Mouse (Mus musculus): ENCODE data around the gene Klhl10.
A peak's percentile ranks its signal among the peaks of the same experiment; 100 is the strongest.

The Klhl10 gene

DNA sequence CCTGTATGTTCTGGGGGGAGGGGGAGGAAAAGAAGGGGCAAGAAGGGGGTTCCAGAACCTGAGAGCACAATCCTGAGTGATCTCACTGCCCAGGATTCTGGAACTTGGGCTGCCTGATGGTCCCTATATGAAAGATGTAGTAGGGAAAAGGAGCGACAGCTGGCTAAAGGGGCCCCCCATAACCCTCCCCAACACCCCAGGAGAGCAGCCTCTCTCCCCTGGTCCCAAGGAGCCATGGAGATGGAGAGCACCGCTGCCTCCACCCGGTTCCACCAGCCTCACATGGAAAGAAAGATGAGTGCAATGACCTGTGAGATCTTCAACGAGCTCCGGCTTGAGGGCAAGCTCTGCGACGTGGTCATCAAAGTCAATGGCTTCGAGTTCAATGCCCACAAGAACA lies at the start of gene Klhl10, which contains the start of gene Nt5c3b:
Gene Klhl10 (plus strand): TSS at position 121 of the 400 bp plus-strand sequence.
Gene Nt5c3b (minus strand): TSS at position 12 of the 400 bp plus-strand sequence.
- no peak for DNase-seq (ENCODE audit: low spot score)

DNA sequence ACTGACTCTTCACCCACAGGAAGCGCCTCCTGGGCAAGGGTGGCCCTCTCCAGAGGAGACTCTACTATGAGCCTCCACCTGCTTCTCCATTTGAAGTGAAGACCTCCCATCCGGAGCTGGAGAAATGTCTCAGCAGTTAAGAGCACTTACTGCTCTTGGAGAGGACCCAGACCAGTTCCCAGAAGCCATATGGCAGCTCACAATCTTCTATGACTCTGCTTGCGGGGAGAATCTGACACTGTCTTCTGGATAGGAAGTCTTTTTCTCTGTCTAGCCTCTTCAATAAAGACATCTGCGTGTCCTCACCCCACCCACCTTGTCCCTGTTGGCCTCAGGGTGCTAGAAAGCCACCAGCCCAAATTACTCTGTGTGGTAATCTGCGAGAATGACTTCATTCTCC lies 48.8 kb upstream of the Klhl10 start:
- DNase-seq (ENCODE audit: low spot score), result no peak

DNA sequence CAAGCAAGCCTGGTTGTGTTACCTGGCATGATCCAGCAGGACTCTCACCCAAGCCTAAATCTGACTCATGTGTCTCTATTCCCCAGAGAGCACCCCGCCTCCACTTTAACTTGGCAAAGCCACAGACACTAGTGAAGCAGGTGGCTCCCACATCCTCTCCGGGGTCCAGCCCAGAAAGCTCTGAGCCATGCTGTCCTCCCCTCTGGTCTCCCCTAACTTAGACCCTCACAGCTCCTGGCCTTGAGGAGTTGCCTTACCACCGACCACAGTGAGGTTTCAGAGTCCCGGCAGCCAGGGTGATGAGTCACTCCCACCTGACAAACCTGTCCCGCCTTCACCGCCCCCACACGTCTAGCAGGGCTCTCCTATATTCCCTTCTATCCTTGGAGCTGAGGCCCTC lies 48.0 kb upstream of the Klhl10 start:
- no peak for DNase-seq (ENCODE audit: low spot score)

DNA sequence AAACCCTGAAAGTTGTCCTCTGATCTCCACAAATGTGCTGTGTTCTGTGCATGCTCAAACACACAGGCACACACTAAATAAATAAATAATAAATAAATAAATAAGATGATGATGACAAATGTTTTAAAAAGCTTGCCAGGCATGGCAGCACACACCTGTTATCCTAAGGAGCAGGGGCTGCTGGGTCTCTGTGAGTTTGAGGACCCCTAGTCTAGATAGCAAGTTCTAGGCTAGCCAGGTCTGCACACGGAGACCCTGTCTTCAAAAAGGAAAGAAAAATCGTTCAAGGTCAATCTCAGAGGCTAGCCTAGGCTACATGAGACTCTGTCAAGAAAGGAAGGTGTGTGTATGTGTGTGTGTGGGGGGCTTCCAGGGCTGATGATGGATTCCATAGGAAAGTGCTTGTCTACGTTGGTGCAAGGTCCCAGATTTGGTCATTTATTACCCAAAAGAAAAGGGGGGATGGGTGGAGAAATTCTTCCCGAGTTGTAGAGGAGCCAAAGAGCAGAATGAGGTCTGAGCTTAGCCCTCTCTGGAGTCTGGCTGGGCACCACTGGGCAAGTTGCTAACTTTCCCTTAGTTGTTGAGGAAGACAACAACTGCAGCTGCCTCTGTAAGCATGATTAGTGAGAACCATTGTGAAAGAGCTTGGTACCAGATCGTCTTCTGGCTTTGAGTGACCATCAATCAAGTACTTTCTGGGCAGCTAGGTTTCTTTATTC lies 47.2 kb upstream of the Klhl10 start:
- no peak for DNase-seq (ENCODE audit: low spot score)

DNA sequence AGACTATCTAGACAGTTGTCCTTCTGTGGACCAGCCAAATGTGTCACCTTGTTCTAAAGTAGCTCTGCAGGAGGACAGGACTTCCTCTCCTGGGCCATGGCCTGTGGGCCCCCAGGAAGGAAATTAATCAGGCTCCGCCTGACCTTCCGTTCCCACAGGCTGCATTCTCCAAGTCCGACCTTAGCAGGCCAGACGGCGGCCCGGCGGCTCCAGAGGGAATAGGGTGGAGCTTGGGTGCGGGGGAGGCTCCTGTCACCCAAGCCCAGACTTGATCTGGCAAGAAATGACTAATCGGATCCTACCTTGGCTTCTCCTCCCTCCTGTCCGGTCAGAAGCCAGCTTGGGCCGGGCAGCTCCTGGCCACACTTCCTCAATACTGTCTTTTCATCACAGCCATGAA lies 46.5 kb upstream of the Klhl10 start:
- DNase-seq (ENCODE audit: low spot score), result no peak

DNA sequence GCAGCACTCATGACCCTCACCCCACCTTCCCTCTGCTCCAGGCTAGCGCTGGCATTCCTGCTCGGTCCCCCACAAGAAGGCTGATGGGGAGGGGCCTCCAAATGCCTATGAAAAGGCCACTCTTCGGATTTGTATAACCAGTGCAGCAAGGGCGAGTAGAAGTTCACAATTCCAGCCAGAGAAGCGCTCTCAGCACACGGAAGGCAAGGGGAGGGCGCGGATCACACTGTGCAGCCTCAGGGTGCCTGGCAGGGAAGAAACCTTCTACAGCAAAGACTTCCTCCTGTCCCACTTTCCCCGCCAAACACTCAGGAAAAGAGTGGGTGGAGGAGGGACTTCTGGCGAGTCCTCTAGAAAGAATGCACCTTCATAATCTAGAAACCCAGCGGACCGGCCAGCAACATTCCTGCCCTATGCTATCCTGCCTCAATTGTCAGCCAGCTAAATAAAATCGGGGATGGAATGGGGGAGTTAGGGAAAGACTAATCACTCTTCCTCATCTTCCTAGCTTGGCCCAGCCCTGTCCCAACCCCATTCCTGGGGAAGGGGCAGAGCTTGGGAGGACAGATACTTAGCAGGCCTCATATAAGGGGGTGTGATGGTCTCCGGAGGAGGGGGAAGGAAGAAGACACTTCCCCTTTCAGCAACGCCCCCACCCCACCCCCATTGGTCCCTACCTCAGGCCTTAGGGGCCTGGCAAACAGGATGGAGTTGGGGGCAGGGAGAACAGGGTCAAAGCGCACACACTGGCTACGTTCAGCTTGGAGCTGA lies 45.7 kb upstream of the Klhl10 start:
- DNase-seq (ENCODE audit: low spot score), result no peak

DNA sequence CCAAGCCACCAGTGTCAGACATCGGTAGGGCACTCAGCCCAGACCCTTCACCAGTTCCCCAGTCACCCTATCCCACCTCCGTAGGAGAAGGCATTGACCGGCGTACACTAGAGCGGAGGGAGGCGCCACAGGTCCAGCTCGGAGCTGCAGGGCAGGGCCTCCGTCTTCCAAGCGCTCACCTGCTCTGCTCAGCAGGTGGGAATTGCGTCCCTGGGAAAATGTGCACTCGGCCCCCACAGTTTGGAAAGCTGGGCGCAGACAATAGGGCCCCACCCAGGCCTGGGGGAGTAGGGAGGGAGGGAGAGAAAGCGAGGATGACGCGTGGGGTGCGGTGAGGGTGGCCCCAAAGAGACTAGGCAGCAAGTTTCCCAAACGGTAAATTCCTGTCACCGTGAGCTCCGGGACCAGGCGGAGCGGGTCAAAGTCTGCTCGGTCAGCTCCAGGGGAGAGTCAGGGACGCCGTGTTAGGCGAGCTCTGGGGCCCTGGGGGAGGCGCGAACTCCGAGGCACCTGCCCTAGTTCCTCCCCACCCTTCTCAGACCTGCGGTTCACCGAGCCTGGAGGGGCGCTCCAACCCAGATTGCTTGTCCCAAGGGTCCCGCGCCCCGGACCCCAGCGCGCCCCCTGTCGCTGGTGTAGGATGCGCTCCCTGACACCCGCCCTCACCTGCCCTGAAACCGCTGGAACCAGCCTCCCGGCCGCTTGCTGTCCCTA lies 44.7 kb upstream of the Klhl10 start:
- no peak for DNase-seq (ENCODE audit: low spot score)

DNA sequence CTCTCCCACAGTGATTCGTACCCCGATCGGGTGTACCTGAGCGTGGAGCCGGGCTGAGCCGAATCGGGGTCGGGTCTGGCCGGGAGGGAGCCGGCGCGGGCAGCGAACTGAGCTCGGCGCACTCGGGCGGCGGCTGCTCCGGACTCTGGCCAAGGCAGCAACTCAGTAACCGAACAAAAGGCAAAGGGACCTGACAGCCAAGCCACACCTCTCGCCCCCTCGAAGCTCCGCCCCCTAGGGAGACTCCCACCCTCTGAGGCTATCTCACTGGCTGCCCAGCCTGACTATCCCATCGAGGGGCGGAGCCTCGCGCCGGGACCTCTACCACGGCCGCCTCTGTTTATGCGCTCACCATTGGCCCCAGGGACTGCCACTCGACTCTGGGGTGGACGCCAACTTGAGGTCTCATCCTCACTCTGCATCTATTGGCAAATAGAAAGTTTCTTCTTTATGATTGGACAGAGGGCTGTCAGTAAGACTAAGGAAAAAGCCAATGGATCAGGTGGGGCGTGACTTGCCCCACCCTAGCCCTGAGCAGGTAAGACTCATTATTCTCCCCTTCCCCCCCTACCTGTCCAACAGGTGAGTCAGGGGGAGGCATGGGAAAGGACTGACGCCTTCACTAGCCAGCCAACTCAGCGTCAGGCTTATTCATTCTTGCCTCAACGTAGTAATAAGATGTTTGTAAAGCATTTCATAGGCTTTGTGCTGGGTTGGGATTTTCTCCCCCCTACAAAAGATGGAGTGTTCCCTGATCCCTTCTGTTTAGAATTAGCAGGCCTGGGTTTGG lies 43.9 kb upstream of the Klhl10 start, which contains the start of gene Jup:
Gene Jup (minus strand): TSS at position 164 of the 790 bp plus-strand sequence.
- peak; percentile 79 for DNase-seq (ENCODE audit: low spot score)

DNA sequence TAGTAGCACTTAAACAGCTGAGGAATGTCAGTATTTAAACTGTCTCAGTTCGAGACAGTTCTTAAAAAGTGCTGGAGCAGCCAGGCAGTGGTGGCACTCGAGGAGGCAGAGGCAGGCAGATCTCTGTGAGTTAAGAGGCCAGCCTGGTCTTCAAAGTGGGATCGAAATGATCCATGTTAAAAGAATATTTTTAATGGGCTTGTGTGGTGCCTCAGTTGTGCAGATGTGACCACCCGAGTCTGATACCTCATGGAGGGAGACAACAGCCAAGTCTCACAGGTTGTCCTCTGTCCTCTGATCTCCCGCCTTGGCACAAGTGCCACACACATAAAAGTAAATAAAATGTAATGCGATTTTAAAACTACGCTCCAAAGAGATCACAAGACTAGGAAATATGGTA lies 43.2 kb upstream of the Klhl10 start:
- DNase-seq (ENCODE audit: low spot score), result no peak

DNA sequence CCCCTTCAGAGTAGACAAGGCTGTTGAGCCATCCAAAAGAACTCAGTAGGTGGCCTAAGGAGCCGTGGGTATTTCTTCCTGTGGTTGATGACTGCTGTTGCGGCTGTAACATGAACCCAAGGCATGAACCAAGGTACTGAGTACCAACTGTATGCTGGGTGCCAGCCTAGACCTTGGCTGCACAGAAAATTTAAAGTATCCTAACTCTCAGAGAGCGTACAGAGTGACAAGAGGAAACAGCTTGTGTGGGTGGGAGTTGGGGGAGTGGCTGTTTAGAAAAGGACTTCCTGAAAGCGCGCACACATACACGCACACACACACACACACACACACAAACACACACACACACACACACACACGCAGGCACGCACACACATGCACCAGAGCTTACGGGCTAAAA lies 42.4 kb upstream of the Klhl10 start:
- DNase-seq (ENCODE audit: low spot score), result no peak

DNA sequence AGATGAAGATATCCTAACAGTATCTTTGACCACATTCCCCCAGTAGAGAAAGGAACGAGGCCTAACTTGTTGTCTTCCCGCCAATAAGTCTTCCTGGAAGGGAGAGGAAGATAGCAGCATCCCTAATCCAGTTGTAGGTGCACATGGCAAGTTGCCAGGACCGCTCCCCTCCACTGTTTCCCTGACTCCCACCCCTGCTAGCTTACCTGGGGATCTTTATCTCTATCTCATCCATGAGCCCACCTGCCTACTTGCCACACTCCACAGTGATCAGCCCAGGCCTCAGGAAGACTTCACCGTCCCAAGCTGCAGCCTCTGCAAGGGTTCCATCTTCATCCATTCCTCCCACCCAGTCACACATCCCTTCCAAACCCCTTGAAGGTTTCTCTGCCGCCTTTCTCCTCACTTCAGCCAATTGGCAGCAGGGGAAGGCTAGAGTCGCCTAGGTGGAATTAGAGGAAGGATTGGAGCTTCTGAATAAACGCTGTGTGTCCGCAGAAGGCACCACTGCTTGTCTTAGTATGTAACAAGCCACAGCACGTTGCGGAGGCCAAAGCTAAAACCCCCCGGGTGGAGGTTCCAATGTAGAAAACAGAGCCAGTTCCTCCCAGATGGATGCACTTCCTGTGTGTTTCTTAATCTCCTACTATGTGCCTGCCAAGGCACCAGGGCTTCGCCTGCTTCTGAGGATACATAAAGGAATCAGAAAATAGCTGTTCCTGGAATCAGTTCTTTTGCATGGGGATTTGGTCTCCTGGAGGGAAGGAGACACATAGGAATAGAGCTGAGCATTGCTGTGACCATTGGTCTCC lies 41.8 kb upstream of the Klhl10 start:
- DNase-seq (ENCODE audit: low spot score), result no peak

DNA sequence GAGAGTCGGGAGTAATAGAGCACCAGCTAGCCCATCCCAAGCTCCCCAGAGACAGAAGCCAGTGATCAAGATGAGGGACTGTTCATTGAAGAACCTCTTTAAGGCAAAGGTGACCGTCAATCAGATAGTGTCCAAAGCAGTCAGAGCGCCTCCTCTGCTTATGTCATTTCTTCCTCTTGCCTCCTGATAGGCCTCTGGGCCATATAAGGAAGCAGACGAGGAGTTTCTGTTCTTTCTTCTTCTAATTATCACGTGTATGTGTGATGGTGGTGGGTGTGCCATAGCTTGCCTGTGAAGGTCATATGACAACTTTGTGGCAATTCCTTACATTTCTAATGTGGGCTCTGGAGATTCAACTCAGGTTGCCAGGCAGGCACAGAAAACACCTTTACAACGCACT lies 40.9 kb upstream of the Klhl10 start:
- no peak for DNase-seq (ENCODE audit: low spot score)

DNA sequence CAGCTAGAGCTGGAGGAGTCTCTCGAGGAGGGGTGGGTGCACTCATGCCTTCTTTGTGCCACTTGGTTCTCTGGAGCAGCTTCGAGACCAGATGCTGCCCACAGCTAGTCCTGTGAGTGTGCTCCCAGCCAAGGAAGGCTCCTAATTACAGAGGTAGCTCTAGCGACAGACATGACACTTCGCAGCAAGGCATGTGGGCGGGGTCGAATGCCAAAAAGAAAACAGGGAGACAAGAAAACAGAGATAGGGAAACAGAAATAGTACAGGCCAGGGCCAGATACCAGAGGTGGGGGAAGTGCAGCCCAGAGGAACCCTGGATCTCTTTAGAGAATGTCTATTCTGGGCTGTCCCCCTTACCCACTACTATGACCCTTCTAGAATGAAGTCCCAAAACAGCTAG lies 39.5 kb upstream of the Klhl10 start:
- DNase-seq (ENCODE audit: low spot score), result no peak

DNA sequence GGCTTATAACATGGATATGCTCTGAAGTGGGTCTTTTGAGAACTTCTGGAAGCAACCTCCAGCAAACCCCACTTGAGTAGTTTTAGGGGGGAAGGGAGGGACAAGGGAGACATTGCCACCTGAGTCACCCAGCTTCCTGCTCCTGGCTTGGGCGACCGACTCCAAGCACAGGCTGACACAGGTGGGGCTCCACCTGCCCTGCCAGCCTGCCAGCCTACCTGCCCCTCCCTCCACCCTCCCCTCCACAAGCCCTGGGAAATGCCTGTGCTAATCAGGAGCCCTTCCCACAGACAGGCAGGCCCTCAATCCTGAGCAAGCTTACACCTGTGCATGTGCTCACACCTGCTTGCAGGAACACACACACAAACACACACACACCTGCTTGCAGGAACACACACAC lies 39.0 kb upstream of the Klhl10 start:
- DNase-seq (ENCODE audit: low spot score), result no peak

DNA sequence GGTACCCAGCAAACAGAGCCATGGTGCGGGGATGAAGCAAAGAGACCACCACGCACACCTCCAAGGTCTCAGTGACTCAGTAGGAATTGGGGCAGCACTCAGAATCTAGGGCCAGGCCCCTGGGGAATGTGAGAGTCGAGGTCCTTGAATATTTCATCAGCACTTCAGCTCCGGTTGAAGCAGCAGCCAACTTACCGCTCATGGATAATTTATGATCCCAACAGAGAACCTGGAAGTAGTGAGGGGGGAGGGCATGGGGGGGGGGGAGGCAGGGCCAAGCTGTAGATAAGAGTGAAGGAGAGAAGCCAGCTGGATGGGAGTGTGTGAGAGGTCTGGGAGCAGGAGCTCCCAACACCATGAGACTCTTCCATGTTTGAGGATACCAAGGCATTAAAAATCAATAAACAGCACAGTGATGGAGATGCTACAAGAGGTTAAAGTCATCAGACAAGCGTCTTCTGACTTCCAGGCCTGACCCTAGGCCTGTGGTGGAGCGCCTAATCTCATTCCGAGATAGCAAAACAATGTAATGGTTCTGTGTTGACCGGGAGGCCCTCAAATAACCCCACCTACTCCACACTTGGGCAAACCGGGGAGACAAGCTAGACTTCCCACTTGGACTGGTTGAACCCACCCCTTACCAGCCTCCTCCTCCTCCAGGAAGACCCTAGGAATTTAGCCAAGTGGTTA lies 38.1 kb upstream of the Klhl10 start:
- no peak for DNase-seq (ENCODE audit: low spot score)

DNA sequence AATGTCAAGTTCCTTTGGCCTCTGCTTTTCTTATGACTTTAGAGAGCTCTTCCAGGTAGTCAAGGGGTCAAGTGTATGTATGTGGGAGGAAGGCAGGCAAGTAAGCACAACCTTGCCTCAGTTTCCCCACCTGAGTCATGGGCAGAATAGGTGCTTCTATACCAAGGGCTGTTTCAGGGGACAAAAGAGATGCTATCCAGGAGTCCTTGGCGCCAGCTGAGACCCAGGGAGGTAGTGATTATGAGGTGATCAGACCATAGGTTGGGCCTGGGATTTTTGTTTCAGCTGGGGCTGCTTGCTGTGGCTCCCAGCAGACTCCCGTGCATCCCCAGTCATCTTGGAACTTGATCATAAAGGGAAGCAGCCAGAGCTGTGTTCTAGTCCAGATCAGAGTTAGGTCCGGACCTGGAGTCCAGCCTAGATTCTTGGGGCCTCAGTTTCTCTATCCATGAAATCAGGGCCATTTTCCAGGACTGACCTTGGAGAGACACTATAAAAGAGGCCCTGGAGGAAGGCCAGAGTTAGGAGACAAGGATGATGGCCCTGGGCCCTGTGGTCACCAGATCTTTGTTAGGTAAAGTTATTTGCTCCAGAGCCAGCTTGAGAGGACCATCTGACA lies 37.2 kb upstream of the Klhl10 start:
- DNase-seq (ENCODE audit: low spot score), result no peak

DNA sequence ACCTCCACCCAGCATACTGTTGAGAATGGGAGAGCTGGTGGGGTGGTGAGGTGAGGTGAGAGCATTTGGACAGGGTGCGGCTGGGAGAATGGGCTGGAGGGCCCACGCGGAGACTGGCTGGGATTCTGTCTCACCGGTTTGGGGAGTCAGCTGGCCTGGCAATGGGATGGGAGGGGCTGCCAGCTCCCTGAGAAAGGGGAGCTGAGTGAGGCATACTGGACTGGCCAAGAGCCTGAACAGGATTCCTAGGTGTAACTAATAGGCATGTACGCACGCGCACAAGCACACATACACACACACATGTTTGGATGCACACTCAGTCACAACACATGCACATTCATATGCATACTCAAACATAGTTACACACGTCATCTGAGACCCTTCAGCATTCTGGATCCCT lies 35.4 kb upstream of the Klhl10 start:
- no peak for DNase-seq (ENCODE audit: low spot score)

DNA sequence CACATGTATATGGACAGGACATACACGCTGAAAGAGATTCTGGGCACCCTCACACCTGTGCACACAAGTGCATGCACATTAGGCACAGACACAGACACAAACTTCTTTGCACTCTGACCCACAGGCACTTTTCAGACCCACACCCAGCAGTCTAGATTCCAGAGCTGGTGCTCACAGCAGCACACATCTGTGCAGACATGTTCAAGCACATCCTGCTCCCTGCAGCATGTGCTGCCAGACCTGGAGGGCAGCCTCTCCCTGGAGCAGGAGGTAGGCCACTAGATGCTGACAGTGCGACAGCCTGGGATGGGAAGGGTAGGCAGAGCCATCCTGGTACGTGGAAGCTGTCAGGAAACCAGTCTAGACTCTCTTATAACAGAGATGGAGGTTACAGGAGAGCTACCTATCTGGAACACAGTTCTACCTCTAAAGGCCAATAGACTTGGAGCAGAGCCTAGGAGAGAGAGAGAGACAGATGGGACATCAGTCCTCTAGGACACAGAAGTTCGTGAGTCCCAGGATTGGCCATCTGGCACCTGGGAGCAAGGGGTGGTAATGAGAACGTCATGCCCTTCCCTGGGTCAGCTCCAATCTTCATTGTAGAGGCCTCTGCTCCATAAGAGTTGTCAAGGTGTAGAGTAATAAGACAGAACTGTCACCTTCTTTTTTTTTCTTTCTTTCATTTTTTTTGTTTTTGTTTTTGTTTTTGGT lies 34.6 kb upstream of the Klhl10 start:
- DNase-seq (ENCODE audit: low spot score), result no peak

DNA sequence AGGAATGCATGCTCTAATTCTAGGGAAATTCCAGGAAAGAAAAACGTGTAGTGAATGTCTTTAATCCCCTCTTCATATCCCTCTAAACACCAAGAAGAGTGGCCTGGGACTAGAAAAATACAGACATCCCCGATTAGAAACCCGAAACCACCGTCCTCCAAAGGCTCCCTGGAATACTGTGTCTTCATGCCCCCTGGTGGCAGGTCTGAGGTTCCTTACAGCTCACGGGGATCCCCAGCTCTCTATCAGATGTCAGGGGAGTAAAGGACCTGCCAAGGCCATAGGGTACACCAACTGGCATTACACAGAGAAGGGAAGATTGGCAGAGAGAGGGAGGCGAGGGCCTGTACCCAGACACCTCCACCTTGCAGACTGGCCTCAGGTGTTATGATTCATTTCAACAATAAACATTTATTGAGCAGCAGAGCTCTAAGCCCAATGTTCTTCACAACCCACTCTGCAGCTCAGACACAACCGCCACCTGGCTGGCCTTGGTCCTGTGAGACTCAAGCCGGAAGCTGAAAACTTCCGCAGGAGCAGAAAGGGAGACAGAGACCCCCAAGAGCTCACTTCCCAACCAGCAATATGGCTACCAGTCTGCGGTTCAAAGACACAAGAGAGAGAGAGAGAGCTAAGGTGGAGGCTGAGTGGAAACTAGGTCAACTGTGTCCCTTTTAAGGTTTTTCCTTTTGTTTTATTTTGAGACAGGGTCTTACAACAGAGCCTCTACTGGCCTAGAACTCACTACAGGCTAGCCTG lies 33.5 kb upstream of the Klhl10 start:
- DNase-seq (ENCODE audit: low spot score), result peak; percentile 34

Measured in c-Kit-positive CD71-positive TER-119-positive erythroid progenitor cells, embryonic 14.5 days (primary cell).